Comparison of ENCODE assay signal across 15 mouse cellular contexts in genomic region chr6:99117411-99117810, GRCm38 (mm10).
A peak's percentile ranks its signal among the peaks of the same experiment; 100 is the strongest.
DNase-seq lines count a peak whose midpoint lies in the region.
"Had no signal": no experiment of that assay in that cellular context is flagged by ENCODE, and none has a peak within 500 bp of the region (broad histone marks: within the 10 kb centered on the region; RNA-seq: fewer than 3 reads in every experiment).

No protein-coding gene starts in this region.

- peak; percentile 39 for DNase-seq in ovary, adult 18-20 months (ENCODE audit: low spot score)
- DNase-seq in ovary, postnatal 10 days (ENCODE audit: low spot score), result no peak
- DNase-seq in adrenal gland, postnatal 10 days, result peak; percentile 52
- DNase-seq in adrenal gland, postnatal 36 days, result peak; percentile 74 to 78
- DNase-seq in MN1 (ENCODE audit: low spot score), result no peak
- DNase-seq in urinary bladder, postnatal 4 days (ENCODE audit: low spot score in 2 of 2), result no peak
- DNase-seq: cerebellum, adult 11 months; cerebellum, adult 8-10 months; cerebellum, postnatal 10 days; cerebellum, postnatal 36 days; embryo, embryonic 11 days; gastrocnemius, postnatal 25 days; heart, adult 18-20 months; heart, postnatal 14 days; heart, postnatal 4 days had no signal

Comparison
In these comparisons a context has a peak if more than half of its experiments do, and no peak if none do; other contexts are left out.
1. DNase-seq: peak in ovary, adult 18-20 months (single experiment), adrenal gland, postnatal 10 days (single experiment) and adrenal gland, postnatal 36 days (2 of 2); none in ovary, postnatal 10 days (single experiment), MN1 (single experiment) and urinary bladder, postnatal 4 days (0 of 2).